Mouse (Mus musculus): Measurements from ENCODE around the gene Gnb1.

GRCm38 (mm10) chr4:155573876-155574275 is 82.7 kb downstream of the Gnb1 start:
- TF ChIP-seq CTCF (IDR thresholded peaks at IDR 0.05) (no peak), EP300 (IDR thresholded peaks at IDR 0.05; ENCODE audit: insufficient read depth, low read depth, low read length) (no peak)

Data from heart, adult 2 months (tissue).